Mouse (Mus musculus): Measurements from ENCODE around the gene Cyp4f17. TPM values are rescaled to one million over a fixed set of nuclear protein-coding genes. Genes with fewer than 3 reads are reported as not detected.

Cyp4f17 gene
- 12.8 and 13.1 TPM in 2 replicates for polyA plus RNA-seq (2015; fragmentation: Nextera tagmentation; extraction: Ambion mirVana)

- peak within 1 kb of the TSS; percentile 84 for H3K27ac ChIP-seq
- ATAC-seq (ENCODE audit: low FRiP score): peak; percentile 88
- peak within 1 kb of the TSS; percentile 73 for H3K4me2 ChIP-seq
- peak within 1 kb of the TSS; percentile 47 for H3K4me3 ChIP-seq
- peaks cover 25% of the 10 kb centered on the region for H3K4me1 ChIP-seq (replicated peaks)
- peak within 1 kb of the TSS; percentile 74 for H3K9ac ChIP-seq
- H3K36me3 ChIP-seq: peaks cover 9% of the 10 kb centered on the region; the same call in 1 of the 2 replicates
- H3K9me3 ChIP-seq: no peaks in the 10 kb centered on the region
- 1% methylated on average over 27 of the region's 30 CpGs for WGBS
- no peaks in the 10 kb centered on the region for H3K27me3 ChIP-seq
These were observed at the start of gene Cyp4f17 for GRCm38 (mm10) chr17:32505851-32506728. Gene Cyp4f17 (plus strand): TSS chr17:32506050.

- Histone ChIP-seq H3K27ac (no peak overlapping the region), H3K27me3 (no peaks in the 10 kb centered on the region), H3K9ac (no peak overlapping the region), H3K9me3 (no peaks in the 10 kb centered on the region), H3K4me2 (no peak overlapping the region), H3K4me3 (no peak overlapping the region), H3K4me1 (replicated peaks) (no peaks in the 10 kb centered on the region), H3K36me3 (no peaks in the 10 kb centered on the region)
- ATAC-seq (ENCODE audit: low FRiP score): no peak
- WGBS: 51% methylated on average over 7 of the region's 7 CpGs
These were observed 37.4 kb upstream of the Cyp4f17 start for GRCm38 (mm10) chr17:32468494-32468893.

GRCm38 (mm10) chr17:32470795-32471194 lies 35.1 kb upstream of the Cyp4f17 start:
- Histone ChIP-seq H3K9ac (no peak overlapping the region), H3K27ac (no peak overlapping the region), H3K36me3 (no peaks in the 10 kb centered on the region), H3K27me3 (no peaks in the 10 kb centered on the region), H3K4me1 (replicated peaks) (no peaks in the 10 kb centered on the region), H3K4me2 (no peak overlapping the region), H3K4me3 (no peak overlapping the region), H3K9me3 (no peaks in the 10 kb centered on the region)
- WGBS: 88% methylated on average over 4 of the region's 4 CpGs
- no peak for ATAC-seq (ENCODE audit: low FRiP score)

- no peaks in the 10 kb centered on the region for H3K9me3 ChIP-seq
- H3K27ac ChIP-seq: no peak overlapping the region
- 0 out of 2 replicates have a peak, but pooled peaks cover 2% of the 10 kb centered on the region for H3K27me3 ChIP-seq
- ATAC-seq (ENCODE audit: low FRiP score): no peak
- WGBS: 72% methylated on average over 7 of the region's 7 CpGs
- H3K4me2 ChIP-seq: no peak overlapping the region
- no peaks in the 10 kb centered on the region for H3K36me3 ChIP-seq
- H3K4me3 ChIP-seq: no peak overlapping the region
- no peaks in the 10 kb centered on the region for H3K4me1 ChIP-seq (replicated peaks)
- no peak overlapping the region for H3K9ac ChIP-seq
These were observed 33.7 kb upstream of the Cyp4f17 start for GRCm38 (mm10) chr17:32472176-32472575.

- WGBS: 91% methylated on average over 5 of the region's 5 CpGs
- ATAC-seq (ENCODE audit: low FRiP score): no peak
- H3K4me1 ChIP-seq (replicated peaks): no peaks in the 10 kb centered on the region
- H3K36me3 ChIP-seq: no peaks in the 10 kb centered on the region
- 0 out of 2 replicates have a peak, but pooled peaks cover 2% of the 10 kb centered on the region for H3K27me3 ChIP-seq
- no peak overlapping the region for H3K4me2 ChIP-seq
- no peaks in the 10 kb centered on the region for H3K9me3 ChIP-seq
- H3K4me3 ChIP-seq: no peak overlapping the region
- no peak overlapping the region for H3K27ac ChIP-seq
- no peak overlapping the region for H3K9ac ChIP-seq
These were observed 30.8 kb upstream of the Cyp4f17 start for GRCm38 (mm10) chr17:32474954-32475560.

- no peak overlapping the region for H3K9ac ChIP-seq
- ATAC-seq (ENCODE audit: low FRiP score): no peak
- WGBS: 94% methylated on average over 1 of the region's 1 CpGs
These were observed 28.6 kb upstream of the Cyp4f17 start for GRCm38 (mm10) chr17:32477204-32477603.

GRCm38 (mm10) chr17:32478727-32479126 lies 27.1 kb upstream of the Cyp4f17 start:
- Histone ChIP-seq H3K4me3 (no peak overlapping the region), H3K9me3 (no peaks in the 10 kb centered on the region), H3K27me3 (peaks cover 28% of the 10 kb centered on the region; the same call in 1 of the 2 replicates), H3K4me1 (replicated peaks) (peaks cover 4% of the 10 kb centered on the region), H3K27ac (no peak overlapping the region), H3K36me3 (no peaks in the 10 kb centered on the region), H3K9ac (no peak overlapping the region), H3K4me2 (no peak overlapping the region)
- ATAC-seq (ENCODE audit: low FRiP score): no peak
- 65% methylated on average over 2 of the region's 2 CpGs for WGBS

More at GRCm38 (mm10) chr17:32477204-32477603, 28.6 kb upstream of the Cyp4f17 start:
- Histone ChIP-seq H3K4me1 (replicated peaks) (no peaks in the 10 kb centered on the region), H3K9me3 (no peaks in the 10 kb centered on the region), H3K4me2 (no peak overlapping the region), H3K27me3 (0 out of 2 replicates have a peak, but pooled peaks cover 20% of the 10 kb centered on the region), H3K27ac (no peak overlapping the region), H3K36me3 (no peaks in the 10 kb centered on the region), H3K4me3 (no peak overlapping the region)

GRCm38 (mm10) chr17:32479554-32480506 lies 26.0 kb upstream of the Cyp4f17 start:
- Histone ChIP-seq H3K4me3 (no peak overlapping the region), H3K27ac (no peak overlapping the region), H3K9ac (no peak overlapping the region), H3K27me3 (peaks cover 34% of the 10 kb centered on the region; the same call in 1 of the 2 replicates), H3K4me1 (replicated peaks) (peaks cover 4% of the 10 kb centered on the region), H3K36me3 (no peaks in the 10 kb centered on the region), H3K4me2 (no peak overlapping the region), H3K9me3 (no peaks in the 10 kb centered on the region)
- no peak for ATAC-seq (ENCODE audit: low FRiP score)
- 17% methylated on average over 6 of the region's 8 CpGs for WGBS

- Histone ChIP-seq H3K27ac (no peak overlapping the region), H3K4me2 (no peak overlapping the region), H3K4me1 (replicated peaks) (peaks cover 4% of the 10 kb centered on the region), H3K4me3 (no peak overlapping the region), H3K36me3 (no peaks in the 10 kb centered on the region), H3K27me3 (peaks cover 35% of the 10 kb centered on the region; the same call in 1 of the 2 replicates), H3K9me3 (no peaks in the 10 kb centered on the region), H3K9ac (no peak overlapping the region)
- WGBS: 86% methylated on average over 14 of the region's 14 CpGs
- ATAC-seq (ENCODE audit: low FRiP score): no peak
These were observed 24.1 kb upstream of the Cyp4f17 start for GRCm38 (mm10) chr17:32481766-32482165.

- peak overlapping the region; percentile 31 for H3K4me3 ChIP-seq
- H3K4me2 ChIP-seq: peak overlapping the region; percentile 50
- peak overlapping the region; percentile 12; the same call in 1 of the 2 replicates for H3K27ac ChIP-seq
- no peaks in the 10 kb centered on the region for H3K9me3 ChIP-seq
- no peaks in the 10 kb centered on the region for H3K36me3 ChIP-seq
- H3K27me3 ChIP-seq: peaks cover 35% of the 10 kb centered on the region; the same call in 1 of the 2 replicates
- H3K4me1 ChIP-seq (replicated peaks): peaks cover 4% of the 10 kb centered on the region
- peak; percentile 46; the same call in 1 of the 2 replicates for ATAC-seq (ENCODE audit: low FRiP score)
- WGBS: 23% methylated on average over 18 of the region's 18 CpGs
- peak overlapping the region; percentile 46; the same call in 1 of the 2 replicates for H3K9ac ChIP-seq
These were observed 22.6 kb upstream of the Cyp4f17 start for GRCm38 (mm10) chr17:32483200-32483599.

- Histone ChIP-seq H3K4me2 (peak overlapping the region; percentile 43), H3K4me3 (peak overlapping the region; percentile 17), H3K4me1 (replicated peaks) (no peaks in the 10 kb centered on the region; the same call in 1 of the 2 replicates), H3K27me3 (peaks cover 23% of the 10 kb centered on the region), H3K9me3 (no peaks in the 10 kb centered on the region), H3K9ac (0 out of 2 replicates have a peak overlapping the region, but pooled peaks have one; percentile 31), H3K27ac (no peak overlapping the region), H3K36me3 (no peaks in the 10 kb centered on the region)
- no peak for ATAC-seq (ENCODE audit: low FRiP score)
- 11% methylated on average over 30 of the region's 30 CpGs for WGBS
These were observed 13.4 kb upstream of the Cyp4f17 start for GRCm38 (mm10) chr17:32492349-32492980.

All from hindbrain, embryonic 13.5 days (tissue).